Mouse (Mus musculus): ENCODE measurements around the gene Hhat.

- TF ChIP-seq POLR2A (IDR thresholded peaks at IDR 0.05; ENCODE audit: insufficient read depth, low read depth, low read length), result no peak
- no peak for TF ChIP-seq CTCF (IDR thresholded peaks at IDR 0.05; ENCODE audit: insufficient read depth, low read depth, low read length)
Measured at GRCm38 (mm10) chr1:192550561-192550960, 220.5 kb downstream of the Hhat start.

Measured in olfactory bulb, adult 2 months (tissue).